Mouse (Mus musculus) erythroblast, embryonic 14.5 days (primary cell): ENCODE results near the gene Dnah17.

Experiments
- GATA1 ChIP-seq: IDR thresholded peaks from 2 replicates; pipeline ENCODE4 v1.6.1; 2012; ENCODE audit warnings: low read length, inconsistent platforms, mixed read lengths
- TAL1 ChIP-seq: IDR thresholded peaks from 3 replicates; pipeline ENCODE4 v1.6.1; 2012; ENCODE audit warnings: low read length, inconsistent platforms, mixed read lengths

DNA sequence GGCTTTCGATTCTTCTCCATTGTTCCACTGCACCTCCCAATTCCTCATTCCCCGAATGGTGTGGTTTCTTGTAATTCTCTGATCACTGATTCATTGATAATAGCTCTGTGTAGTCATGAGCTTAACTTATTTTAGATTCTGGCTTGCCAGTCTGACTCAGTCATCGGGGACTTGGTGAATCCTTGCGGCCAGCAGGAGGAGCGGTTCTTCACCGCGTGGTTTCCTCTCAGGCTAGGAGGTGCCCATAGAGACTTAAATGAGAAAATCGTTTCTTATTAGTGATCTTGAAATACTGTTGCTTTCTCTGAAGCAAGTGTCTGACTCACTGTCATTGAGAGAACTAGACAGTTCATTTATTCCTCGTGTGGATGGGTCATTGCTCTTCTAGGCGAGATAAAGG is 140.5 kb downstream of the Dnah17 start:
- TF ChIP-seq GATA1 (no peak), TAL1 (no peak)
